Mouse (Mus musculus) lung, embryonic 15.5 days (tissue): ENCODE measurements at regions not wholly inside any gene's neighbourhood (a gene's known extent, or its start where the extent isn't known, plus 50 kb on each side); places are given as distances from the start of the nearest gene placed in this dataset.
A peak's percentile ranks its signal among the peaks of the same experiment; 100 is the strongest.

Source experiments
- ATAC-seq: fragments of 200-750 bp; cut with Nextera tagmentation; 2 replicates; pipeline ENCODE4 v1.8.0; 2017; ENCODE audit warnings: moderate number of reproducible peaks, borderline replicate concordance; ENCODE audit not compliant: low FRiP score, low TSS enrichment; ENCODE audit errors: extremely low read depth
- H3K27ac ChIP-seq: fragments of 300-500 bp; sonication (generic); 2 replicates; pipeline ENCODE4 v1.5.1; 2015; ENCODE audit warnings: moderate library complexity, mild to moderate bottlenecking, inconsistent platforms
- H3K27me3 ChIP-seq: fragments of 300-500 bp; sonication (generic); 2 replicates; pipeline ENCODE4 v1.6.1; 2015; ENCODE audit warnings: inconsistent platforms
- H3K36me3 ChIP-seq: fragments of 300-500 bp; sonication (generic); 2 replicates; pipeline ENCODE4 v1.6.1; 2015; ENCODE audit warnings: inconsistent platforms
- H3K4me1 ChIP-seq: fragments of 300-500 bp; sonication (generic); 2 replicates; pipeline ENCODE4 v1.6.1; 2015; ENCODE audit warnings: inconsistent platforms
- H3K4me2 ChIP-seq: fragments of 300-500 bp; sonication (generic); 2 replicates; pipeline ENCODE4 v1.6.1; 2015; ENCODE audit warnings: inconsistent platforms, mild to moderate bottlenecking, moderate library complexity
- H3K4me3 ChIP-seq: fragments of 300-500 bp; sonication (generic); 2 replicates; pipeline ENCODE4 v1.5.1; 2015; ENCODE audit warnings: mild to moderate bottlenecking, inconsistent platforms
- H3K9ac ChIP-seq: fragments of 300-500 bp; sonication (generic); 2 replicates; pipeline ENCODE4 v1.6.1; 2015; ENCODE audit warnings: inconsistent platforms
- H3K9me3 ChIP-seq: fragments of 300-500 bp; sonication (generic); 2 replicates; pipeline ENCODE4 v1.6.1; 2016; ENCODE audit warnings: inconsistent platforms
- WGBS: fragments of 180-500 bp; shearing (Covaris S2); methylation state at CpG from one replicate; pipeline ENCODE4 v1.1.7; 2015; 5-methylcytosine and 5-hydroxymethylcytosine counted together

DNA sequence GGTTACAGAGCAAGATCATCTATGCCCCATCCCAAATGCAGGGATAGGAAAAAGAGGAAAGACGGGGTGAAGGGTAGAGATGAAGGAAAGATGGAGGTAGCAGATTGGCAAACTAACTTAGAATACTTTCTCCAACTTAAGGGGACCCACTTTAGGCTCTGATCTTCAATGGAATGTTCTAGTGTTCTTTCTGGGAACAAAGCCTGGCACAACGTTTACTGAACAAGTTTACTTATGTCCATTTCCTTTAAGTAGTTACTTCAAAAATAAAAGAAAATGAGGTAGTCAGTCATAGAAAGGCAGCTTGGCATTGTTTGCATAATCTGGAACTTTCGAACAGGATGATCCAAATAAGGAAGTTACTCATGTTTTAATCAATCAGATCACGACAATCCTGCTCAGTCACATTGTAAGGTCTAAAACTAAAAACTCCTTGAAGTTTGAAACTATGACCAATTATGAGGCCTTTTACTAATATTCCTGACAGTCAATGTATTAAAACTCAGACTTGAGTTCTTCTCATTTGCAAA is 441.7 kb upstream of the Tbl1xr1 start:
- Histone ChIP-seq H3K9ac (no peak overlapping the region), H3K4me2 (no peak overlapping the region), H3K36me3 (no peaks in the 10 kb centered on the region), H3K4me3 (no peak overlapping the region), H3K4me1 (peaks cover 23% of the 10 kb centered on the region), H3K27ac (0 out of 2 replicates have a peak overlapping the region, but pooled peaks have one; percentile 24), H3K9me3 (no peaks in the 10 kb centered on the region), H3K27me3 (no peaks in the 10 kb centered on the region)
- WGBS, result 52% methylated on average over 4 of the region's 4 CpGs
- ATAC-seq, result no peak

DNA sequence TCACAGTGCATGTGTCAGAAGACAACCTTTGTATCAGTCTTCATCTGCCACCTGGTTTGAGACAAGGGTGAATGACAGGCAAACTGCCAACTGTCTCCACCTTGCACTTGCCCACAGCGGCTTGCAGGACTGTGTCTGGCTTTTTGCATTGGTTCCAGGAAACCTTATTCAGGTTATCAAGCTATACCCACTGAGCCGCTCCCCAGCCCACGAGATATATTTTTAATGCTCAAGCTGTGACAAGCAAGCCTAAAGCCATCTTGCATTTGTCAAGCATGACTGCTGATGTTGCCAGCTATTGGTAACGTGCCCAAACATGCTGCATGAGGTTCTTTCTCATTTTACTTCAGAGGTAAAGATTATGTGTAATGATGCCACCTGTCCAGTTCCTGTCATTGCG is 437.6 kb upstream of the Tbl1xr1 start:
- H3K27ac ChIP-seq, result no peak overlapping the region

DNA sequence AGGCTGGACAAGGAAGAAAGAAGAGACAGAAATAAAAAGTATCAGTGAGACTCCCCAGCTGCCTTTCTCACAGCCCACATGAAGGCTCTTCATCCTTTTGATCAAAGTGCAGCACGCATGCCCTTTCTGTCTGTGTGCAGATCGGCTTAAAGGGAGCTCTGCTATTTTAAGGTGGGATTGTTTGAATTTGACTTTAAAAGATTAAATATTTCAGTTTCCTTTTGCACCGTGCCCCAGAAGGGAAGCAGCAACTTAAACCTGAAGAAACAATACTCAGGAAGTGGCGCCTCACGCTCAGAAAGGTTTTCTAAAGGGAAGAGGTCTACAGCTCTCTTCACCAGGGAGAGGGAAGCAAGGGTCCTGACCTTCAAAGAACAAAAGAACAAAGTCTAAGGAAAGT is 436.9 kb upstream of the Tbl1xr1 start:
- Histone ChIP-seq H3K4me2 (no peak overlapping the region), H3K27ac (no peak overlapping the region), H3K27me3 (no peaks in the 10 kb centered on the region), H3K9ac (no peak overlapping the region), H3K9me3 (no peaks in the 10 kb centered on the region), H3K4me3 (no peak overlapping the region), H3K4me1 (peaks cover 14% of the 10 kb centered on the region), H3K36me3 (no peaks in the 10 kb centered on the region)
- ATAC-seq, result no peak
- WGBS, result 17% methylated on average over 5 of the region's 5 CpGs

More for the DNA sequence above, 437.6 kb upstream of the Tbl1xr1 start:
- ATAC-seq, result no peak
- Histone ChIP-seq H3K4me2 (no peak overlapping the region), H3K27me3 (no peaks in the 10 kb centered on the region), H3K4me1 (peaks cover 19% of the 10 kb centered on the region), H3K4me3 (no peak overlapping the region), H3K9ac (no peak overlapping the region), H3K9me3 (no peaks in the 10 kb centered on the region), H3K36me3 (no peaks in the 10 kb centered on the region)
- 77% methylated on average over 5 of the region's 5 CpGs for WGBS

DNA sequence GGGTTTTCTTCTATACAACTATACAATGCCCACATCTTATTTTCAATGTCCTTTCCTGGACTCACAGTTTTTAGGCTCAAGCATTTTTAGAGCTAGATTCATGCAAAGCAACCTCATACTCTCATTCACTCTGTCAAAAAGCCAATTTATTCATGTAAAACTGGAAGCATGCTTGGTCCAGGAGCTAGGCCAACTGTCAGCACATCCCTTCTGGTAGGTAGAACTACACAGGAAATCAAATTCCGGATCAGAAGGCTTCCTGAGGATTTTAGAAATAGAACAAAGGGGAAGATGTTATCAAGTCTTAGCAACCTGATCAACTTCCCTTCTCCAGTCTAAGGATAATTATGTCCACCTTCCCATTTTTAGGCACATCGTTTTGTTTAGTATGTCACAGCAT is 432.4 kb upstream of the Tbl1xr1 start:
- no peak for ATAC-seq

DNA sequence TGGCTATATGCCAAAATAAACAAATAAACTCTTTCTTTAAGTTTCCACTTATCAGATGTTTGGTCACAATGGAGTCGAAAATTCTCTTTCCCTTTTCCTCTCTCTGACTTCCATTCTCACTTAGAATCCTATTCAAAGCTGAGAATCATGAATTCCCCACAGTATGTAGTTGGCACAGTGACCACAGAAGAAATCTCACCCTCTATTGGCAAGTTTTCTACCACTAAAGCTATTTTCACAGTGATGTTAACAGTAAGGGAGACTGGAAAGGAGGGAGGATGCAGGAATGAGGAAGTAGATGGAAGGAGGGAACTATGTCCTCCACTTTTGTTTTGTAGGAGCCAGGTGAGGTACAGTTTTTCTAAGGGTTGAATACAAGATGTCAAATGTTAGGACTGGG is 431.2 kb upstream of the Tbl1xr1 start:
- H3K27ac ChIP-seq, result peak overlapping the region; percentile 37; the same call in 1 of the 2 replicates
- 27% methylated on average over 1 of the region's 1 CpGs for WGBS
- H3K4me3 ChIP-seq, result no peak overlapping the region
- H3K27me3 ChIP-seq, result no peaks in the 10 kb centered on the region
- H3K4me2 ChIP-seq, result no peak overlapping the region
- H3K4me1 ChIP-seq, result 0 out of 2 replicates have a peak, but pooled peaks cover 12% of the 10 kb centered on the region
- no peak for ATAC-seq
- no peak overlapping the region for H3K9ac ChIP-seq
- no peaks in the 10 kb centered on the region for H3K36me3 ChIP-seq
- H3K9me3 ChIP-seq, result no peaks in the 10 kb centered on the region

More for the DNA sequence above, 432.4 kb upstream of the Tbl1xr1 start:
- Histone ChIP-seq H3K4me3 (no peak overlapping the region), H3K9ac (no peak overlapping the region), H3K36me3 (no peaks in the 10 kb centered on the region), H3K27ac (no peak overlapping the region), H3K4me1 (peaks cover 19% of the 10 kb centered on the region), H3K4me2 (no peak overlapping the region), H3K27me3 (no peaks in the 10 kb centered on the region), H3K9me3 (no peaks in the 10 kb centered on the region)
- WGBS, result 73% methylated on average over 2 of the region's 2 CpGs

DNA sequence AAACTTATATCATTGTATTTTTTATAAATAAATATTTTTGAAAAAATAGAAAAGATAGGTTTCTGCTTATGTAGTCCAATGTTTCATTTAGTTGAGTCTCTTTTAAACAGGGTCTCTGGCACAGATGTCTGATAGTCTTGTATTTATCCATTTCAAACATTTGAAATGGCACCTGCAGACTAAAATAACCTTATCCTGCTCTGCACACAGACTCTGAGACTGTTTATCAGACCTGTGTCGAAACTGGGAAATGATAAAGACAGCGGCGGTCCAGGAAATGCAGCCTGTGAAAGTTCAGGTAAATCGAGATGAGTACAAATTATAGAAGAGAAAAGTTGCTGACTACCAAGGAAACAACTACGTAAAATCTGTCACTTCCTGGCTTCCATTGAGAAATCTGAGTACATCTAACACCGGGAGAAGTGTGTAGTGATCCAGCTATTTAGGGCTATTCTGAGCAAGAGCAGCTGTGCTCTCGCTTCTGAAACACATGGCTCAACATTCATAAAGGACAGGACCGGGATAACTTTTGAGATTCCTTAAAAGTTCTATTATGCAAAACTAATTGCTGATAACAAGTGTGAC is 426.5 kb upstream of the Tbl1xr1 start:
- 43% methylated on average over 8 of the region's 8 CpGs for WGBS
- Histone ChIP-seq H3K27me3 (no peaks in the 10 kb centered on the region), H3K9me3 (no peaks in the 10 kb centered on the region), H3K4me1 (0 out of 2 replicates have a peak, but pooled peaks cover 10% of the 10 kb centered on the region), H3K4me2 (no peak overlapping the region), H3K9ac (no peak overlapping the region), H3K36me3 (no peaks in the 10 kb centered on the region), H3K27ac (no peak overlapping the region), H3K4me3 (no peak overlapping the region)
- no peak for ATAC-seq

DNA sequence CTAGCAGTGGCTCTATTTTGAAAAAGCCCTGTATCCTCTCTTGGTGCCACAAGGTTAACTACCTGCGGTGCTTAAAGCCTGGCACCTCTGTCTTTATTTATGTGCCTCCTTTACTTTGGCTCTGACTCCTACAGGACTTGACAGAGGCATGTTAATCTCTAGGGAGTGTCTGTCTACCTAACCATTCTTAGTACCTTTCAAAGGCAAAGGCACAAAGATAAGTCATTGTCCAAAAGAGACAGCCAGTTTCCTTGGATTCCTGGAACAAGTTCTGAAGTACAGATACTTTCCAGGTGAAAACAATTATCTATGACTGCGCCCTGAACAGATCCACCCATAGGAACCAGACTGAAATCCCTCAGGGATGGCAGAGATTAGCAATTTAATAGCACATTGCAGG is 421.2 kb upstream of the Tbl1xr1 start:
- H3K27ac ChIP-seq, result no peak overlapping the region
- no peak overlapping the region for H3K9ac ChIP-seq
- WGBS, result 86% methylated on average over 2 of the region's 2 CpGs
- H3K4me3 ChIP-seq, result no peak overlapping the region
- no peak for ATAC-seq
- H3K4me1 ChIP-seq, result no peaks in the 10 kb centered on the region
- no peak overlapping the region for H3K4me2 ChIP-seq
- no peaks in the 10 kb centered on the region for H3K36me3 ChIP-seq
- H3K27me3 ChIP-seq, result no peaks in the 10 kb centered on the region
- no peaks in the 10 kb centered on the region for H3K9me3 ChIP-seq

DNA sequence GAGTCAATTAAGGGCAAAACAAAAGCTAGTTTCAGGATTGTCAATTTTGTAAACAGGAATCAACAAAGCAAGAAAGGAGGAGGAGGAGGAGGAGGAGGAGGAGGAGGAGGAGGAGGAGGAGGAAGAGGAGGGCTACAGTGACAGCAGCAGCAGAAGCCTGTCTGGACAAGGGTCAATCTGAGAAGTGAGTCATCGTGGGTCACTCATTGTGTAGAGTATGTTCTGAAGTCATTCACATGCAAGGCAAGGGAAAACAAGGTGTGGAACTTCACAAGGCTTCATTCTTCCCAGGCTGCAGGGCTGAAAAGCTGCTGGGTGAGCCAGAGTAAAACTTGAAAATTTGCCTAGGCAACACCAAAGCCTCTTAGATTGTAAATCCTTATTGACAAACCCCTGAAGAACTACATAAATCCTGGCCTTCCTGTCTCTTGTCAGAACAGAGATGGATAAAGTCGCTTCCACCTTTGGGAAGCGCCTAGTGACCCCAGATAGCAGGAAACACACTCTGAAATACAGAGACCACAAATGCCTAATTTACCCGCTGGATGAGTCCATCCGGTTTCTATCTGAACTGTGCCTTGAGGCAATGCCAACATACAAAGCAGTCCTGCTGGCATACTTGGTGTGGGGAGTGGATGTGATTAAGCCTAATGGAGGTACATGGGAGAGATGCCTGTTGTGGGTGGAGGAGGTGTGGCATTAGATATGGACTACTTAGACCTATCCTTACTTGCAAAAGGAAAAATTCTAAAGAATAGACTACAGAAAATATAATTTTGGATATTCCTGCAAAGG is 408.9 kb upstream of the Tbl1xr1 start:
- WGBS, result 72% methylated on average over 5 of the region's 5 CpGs
- ATAC-seq, result no peak
- Histone ChIP-seq H3K36me3 (no peaks in the 10 kb centered on the region), H3K4me2 (no peak overlapping the region), H3K9me3 (no peaks in the 10 kb centered on the region), H3K27ac (no peak overlapping the region), H3K27me3 (no peaks in the 10 kb centered on the region), H3K9ac (no peak overlapping the region), H3K4me1 (no peaks in the 10 kb centered on the region), H3K4me3 (no peak overlapping the region)

DNA sequence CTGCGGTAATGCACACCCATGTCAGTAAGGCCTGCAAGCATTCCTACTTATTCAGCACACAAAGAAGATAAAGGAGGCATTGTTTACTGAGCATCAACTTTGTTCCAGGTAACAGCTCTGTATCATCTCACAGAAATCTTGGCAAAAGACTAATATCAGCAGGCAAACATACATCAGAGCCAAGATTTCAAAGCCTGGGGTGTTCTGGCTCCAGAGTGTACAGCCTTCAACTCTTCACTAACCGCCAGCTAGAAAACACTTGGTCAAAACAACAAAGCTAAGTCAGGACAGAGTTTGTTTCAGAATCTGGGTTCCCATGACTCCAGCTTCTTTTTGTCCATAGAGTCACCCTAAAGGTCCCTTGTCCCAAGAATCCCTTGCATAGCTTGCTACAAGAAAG is 404.6 kb upstream of the Tbl1xr1 start:
- no peak overlapping the region for H3K27ac ChIP-seq
- H3K4me2 ChIP-seq, result no peak overlapping the region
- no peak overlapping the region for H3K9ac ChIP-seq
- ATAC-seq, result no peak
- no peaks in the 10 kb centered on the region for H3K36me3 ChIP-seq
- WGBS, result 65% methylated on average over 2 of the region's 2 CpGs
- no peaks in the 10 kb centered on the region for H3K27me3 ChIP-seq
- H3K4me3 ChIP-seq, result no peak overlapping the region
- no peaks in the 10 kb centered on the region for H3K4me1 ChIP-seq
- no peaks in the 10 kb centered on the region for H3K9me3 ChIP-seq

DNA sequence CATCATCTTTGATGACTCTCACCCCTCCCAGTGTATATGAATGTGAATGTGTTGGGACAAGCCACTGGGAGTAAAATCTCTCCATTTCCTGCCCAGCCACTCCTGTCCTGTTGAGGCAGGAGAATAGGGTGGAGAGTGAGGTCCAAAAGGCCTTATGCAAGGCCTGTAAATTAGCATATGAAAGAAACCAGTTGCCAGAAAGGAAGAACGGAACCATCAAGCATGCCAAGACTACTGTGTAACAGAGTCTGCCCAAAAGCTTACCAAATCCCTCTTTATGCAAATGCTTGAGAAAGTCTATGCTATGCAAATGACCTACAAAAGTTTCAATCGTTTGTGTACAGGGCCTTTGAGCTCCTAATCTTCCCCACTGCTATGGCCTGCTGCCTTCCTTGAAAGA is 404.0 kb upstream of the Tbl1xr1 start:
- Histone ChIP-seq H3K9me3 (no peaks in the 10 kb centered on the region), H3K36me3 (no peaks in the 10 kb centered on the region), H3K27ac (no peak overlapping the region), H3K4me2 (no peak overlapping the region), H3K27me3 (no peaks in the 10 kb centered on the region), H3K9ac (no peak overlapping the region), H3K4me3 (no peak overlapping the region), H3K4me1 (no peaks in the 10 kb centered on the region)
- 77% methylated on average over 2 of the region's 2 CpGs for WGBS
- ATAC-seq, result no peak

DNA sequence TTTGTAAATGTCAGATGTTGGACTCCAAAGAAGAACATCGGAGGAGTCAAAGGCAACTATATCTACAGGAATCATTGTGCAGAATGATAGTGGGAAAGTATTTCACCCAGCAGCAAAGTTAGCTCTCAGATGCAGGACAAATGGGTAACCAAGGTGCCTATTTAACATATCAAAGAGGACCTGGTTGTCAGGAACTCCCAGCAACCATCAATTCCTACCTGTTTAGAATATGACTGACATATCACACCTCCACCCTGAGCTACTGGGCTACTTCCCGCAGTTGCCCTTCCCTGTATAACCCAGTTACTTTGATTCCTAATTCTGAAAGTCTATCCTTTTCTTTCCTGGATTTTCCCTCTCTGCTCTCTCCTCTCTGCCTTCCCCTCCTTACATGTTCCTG is 403.0 kb upstream of the Tbl1xr1 start:
- Histone ChIP-seq H3K27me3 (no peaks in the 10 kb centered on the region), H3K27ac (no peak overlapping the region), H3K4me3 (no peak overlapping the region), H3K9me3 (no peaks in the 10 kb centered on the region), H3K4me1 (no peaks in the 10 kb centered on the region), H3K9ac (no peak overlapping the region), H3K4me2 (no peak overlapping the region), H3K36me3 (no peaks in the 10 kb centered on the region)
- WGBS, result 90% methylated on average over 2 of the region's 2 CpGs
- no peak for ATAC-seq

DNA sequence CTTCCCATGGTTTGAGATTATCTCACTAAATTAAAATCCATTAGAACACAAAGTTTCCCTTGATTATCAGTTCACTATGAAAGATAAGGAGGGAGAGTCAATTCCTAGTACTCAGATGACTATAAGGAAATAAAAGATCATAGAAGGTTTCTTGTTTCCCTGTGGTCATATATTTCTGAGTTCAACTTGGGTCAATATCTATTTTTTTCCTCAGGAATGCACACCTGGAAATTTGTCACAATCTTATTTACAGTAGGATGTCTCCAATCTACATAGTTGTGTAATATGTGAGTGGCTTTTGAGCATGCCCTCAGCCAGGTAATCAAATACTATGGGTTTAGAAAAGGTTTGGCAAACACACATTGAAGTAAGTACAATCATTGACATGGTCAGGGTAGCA is 398.2 kb upstream of the Tbl1xr1 start:
- Histone ChIP-seq H3K27ac (no peak overlapping the region), H3K9ac (no peak overlapping the region), H3K27me3 (no peaks in the 10 kb centered on the region), H3K36me3 (no peaks in the 10 kb centered on the region), H3K4me3 (no peak overlapping the region), H3K4me1 (no peaks in the 10 kb centered on the region), H3K9me3 (no peaks in the 10 kb centered on the region), H3K4me2 (no peak overlapping the region)
- ATAC-seq, result no peak
